Mouse (Mus musculus) MEL (cell line): ENCODE results near the gene Zbtb18.

Source experiments
- CTCF ChIP-seq, 3 experiments: IDR thresholded peaks in 2 of 3; conservative IDR thresholded peaks in 1 of 3; 2 replicates each; pipeline ENCODE4 v1.5.1; 2011 to 2012; ENCODE audit warnings: low read length in 3 of 3, low read depth in 2 of 3, mild to moderate bottlenecking in 2 of 3, improper control_type of control experiment in 1 of 3, inconsistent platforms in 1 of 3, mixed read lengths in 1 of 3, moderate library complexity in 1 of 3; ENCODE audit not compliant: control insufficient read depth in 1 of 3, insufficient read depth in 1 of 3, poor library complexity in 1 of 3, severe bottlenecking in 1 of 3
- HCFC1 ChIP-seq: IDR thresholded peaks from 2 replicates; pipeline ENCODE4 v1.6.1; 2012; ENCODE audit warnings: low read depth, mild to moderate bottlenecking, inconsistent platforms, low read length, improper control_type of control experiment, moderate library complexity
- MAZ ChIP-seq: IDR thresholded peaks from 2 replicates; pipeline ENCODE4 v1.6.1; 2012; ENCODE audit warnings: low read depth, mild to moderate bottlenecking, inconsistent platforms, low read length, improper control_type of control experiment
- NRF1 ChIP-seq: IDR thresholded peaks from 2 replicates; pipeline ENCODE4 v1.6.1; 2014; ENCODE audit warnings: low read depth, mild to moderate bottlenecking, inconsistent platforms, low read length, improper control_type of control experiment, moderate library complexity; ENCODE audit not compliant: poor library complexity, insufficient read depth, severe bottlenecking
- POLR2A ChIP-seq, 2 experiments: IDR thresholded peaks; 2 replicates each; pipeline ENCODE4 v1.6.1; 2011 to 2012; ENCODE audit warnings: low read length in 2 of 2, mild to moderate bottlenecking in 2 of 2, control low read depth in 1 of 2, improper control_type of control experiment in 1 of 2, low read depth in 1 of 2, moderate library complexity in 1 of 2; ENCODE audit not compliant: control insufficient read depth in 1 of 2, insufficient read depth in 1 of 2, poor library complexity in 1 of 2
- RAD21 ChIP-seq: IDR thresholded peaks from 2 replicates; pipeline ENCODE4 v1.6.1; 2011; ENCODE audit warnings: mild to moderate bottlenecking, low read depth, low read length, improper control_type of control experiment
- ZNF384 ChIP-seq: IDR thresholded peaks from 2 replicates; pipeline ENCODE4 v1.6.1; 2012; ENCODE audit warnings: low read depth, mild to moderate bottlenecking, inconsistent platforms, low read length, improper control_type of control experiment

- no peak for TF ChIP-seq HCFC1
- TF ChIP-seq NRF1 = no peak
- TF ChIP-seq POLR2A (IDR thresholded peaks at IDR 0.05; ENCODE audit: control insufficient read depth in 1 of 2, insufficient read depth in 1 of 2, low read depth in 1 of 2, low read length in 2 of 2, poor library complexity in 1 of 2) = no peak
- no peak for TF ChIP-seq RAD21
- TF ChIP-seq CTCF (IDR thresholded peaks at IDR 0.05 in 2 of 3, conservative IDR thresholded peaks at IDR 0.05 in 1 of 3; ENCODE audit: control insufficient read depth in 1 of 3, insufficient read depth in 1 of 3, low read depth in 2 of 3, low read length in 3 of 3, poor library complexity in 1 of 3, severe bottlenecking in 1 of 3) = no peak
- no peak for TF ChIP-seq ZNF384
- no peak for TF ChIP-seq MAZ
These were observed 52.9 kb downstream of the Zbtb18 start for GRCm38 (mm10) chr1:177494913-177495542.
